Mouse (Mus musculus) cerebellum, adult 8-10 months (tissue): ENCODE results near the gene Sost.
"Not testable (repeated sequence)": the region's sequence is repeated elsewhere in the genome, so short reads cannot be mapped to it uniquely, and the experiment has no call there.

ENCODE experiments used
- DNase-seq: peaks from one replicate; pipeline ENCODE4 v3.0.0; 2022

Sost gene

GRCm38 (mm10) chr11:101966965-101967614 lies at the start of gene Sost:
Gene Sost (minus strand): TSS chr11:101967015.
- DNase-seq = no peak

GRCm38 (mm10) chr11:102016136-102016535 lies 49.3 kb upstream of the Sost start:
- DNase-seq = peak; percentile 51

DNA sequence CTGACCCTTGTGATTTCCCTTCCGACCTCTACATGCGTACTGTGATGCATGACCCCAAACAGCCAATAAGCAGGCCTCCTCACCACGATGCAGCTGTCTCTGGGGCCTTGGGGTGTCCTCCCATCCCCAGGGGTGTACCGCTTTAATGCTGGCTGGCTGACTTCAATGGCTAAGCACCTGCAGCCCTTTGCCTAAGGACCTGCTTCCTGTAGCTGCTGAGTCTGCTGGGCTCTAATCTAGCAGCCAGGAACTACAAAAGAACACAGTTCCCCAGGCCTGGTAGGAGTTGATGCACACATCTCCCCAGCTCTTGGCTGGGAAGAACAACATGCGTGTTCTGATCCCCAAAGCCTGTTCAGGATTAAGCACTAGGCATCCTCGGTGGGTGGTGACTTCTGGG lies 48.7 kb upstream of the Sost start:
- DNase-seq = no peak

- DNase-seq = no peak
Measured at GRCm38 (mm10) chr11:102013201-102013600, 46.4 kb upstream of the Sost start.

- no peak for DNase-seq
Measured at GRCm38 (mm10) chr11:102011510-102011909, 44.7 kb upstream of the Sost start.

DNA sequence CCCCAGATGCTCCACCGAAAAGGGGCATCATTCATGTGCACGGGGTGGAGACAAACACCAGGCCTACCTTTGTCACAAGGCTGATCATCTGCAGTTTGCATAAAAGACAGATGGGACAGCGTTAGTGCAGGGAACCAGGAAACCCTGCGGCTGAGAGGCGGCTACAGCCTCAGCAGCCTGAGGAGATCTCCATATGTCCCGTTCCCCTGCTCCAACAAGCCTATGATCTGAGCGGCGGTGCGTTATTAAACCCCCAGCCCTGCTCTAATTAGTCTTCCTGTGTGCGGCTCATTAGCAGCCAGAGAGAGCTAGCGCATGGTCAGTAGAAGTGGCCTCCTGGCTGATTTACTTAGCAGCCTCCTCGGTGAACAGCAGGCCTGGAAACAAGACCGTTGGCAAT lies 43.3 kb upstream of the Sost start:
- DNase-seq = peak; percentile 72

- DNase-seq = no peak
Measured at GRCm38 (mm10) chr11:102008954-102009637, 42.3 kb upstream of the Sost start.

DNA sequence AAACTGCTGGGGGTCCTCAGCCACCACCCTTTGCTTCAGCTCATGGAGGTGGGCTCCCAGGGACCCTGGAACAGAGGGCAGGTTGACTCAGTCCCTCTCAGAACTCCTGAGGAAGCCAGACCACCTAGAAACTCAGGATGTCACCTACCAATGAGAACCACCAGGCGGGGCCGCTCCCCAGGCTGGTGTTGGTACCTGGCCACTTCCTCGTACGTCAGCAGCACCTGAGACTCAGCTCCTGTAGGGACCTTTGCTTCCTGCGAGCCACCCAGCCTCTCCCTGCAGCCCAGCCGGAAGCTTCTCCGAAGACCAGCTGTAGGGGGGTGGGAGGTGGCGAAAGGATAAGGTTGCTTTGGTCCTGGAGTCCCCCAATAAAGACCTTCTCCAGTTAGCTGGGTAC lies 41.6 kb upstream of the Sost start:
- DNase-seq = no peak

GRCm38 (mm10) chr11:102006688-102007087 lies 39.9 kb upstream of the Sost start:
- DNase-seq = no peak

GRCm38 (mm10) chr11:102006271-102006670 lies 39.5 kb upstream of the Sost start:
- DNase-seq = no peak

DNA sequence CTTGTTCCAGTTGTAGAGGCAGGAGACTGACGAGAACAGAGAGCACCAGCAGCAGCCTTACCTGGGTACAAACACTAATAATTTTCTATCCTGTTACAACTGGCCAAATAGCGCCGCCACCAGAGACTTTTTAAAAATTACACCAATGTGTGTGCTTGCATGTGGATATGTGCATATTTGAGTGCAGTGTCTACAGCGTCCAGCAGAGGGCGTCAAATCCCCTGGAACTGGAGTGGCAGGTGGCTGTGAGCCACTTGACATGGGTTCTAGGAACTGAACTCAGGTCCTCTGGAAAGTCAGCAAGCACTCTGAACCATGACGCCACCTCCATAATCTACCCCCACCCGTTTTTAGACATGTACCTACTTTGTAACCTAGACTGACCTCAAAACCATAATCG lies 37.4 kb upstream of the Sost start:
- DNase-seq = no peak

- DNase-seq = no peak
Measured at GRCm38 (mm10) chr11:101999466-101999865, 32.7 kb upstream of the Sost start.

DNA sequence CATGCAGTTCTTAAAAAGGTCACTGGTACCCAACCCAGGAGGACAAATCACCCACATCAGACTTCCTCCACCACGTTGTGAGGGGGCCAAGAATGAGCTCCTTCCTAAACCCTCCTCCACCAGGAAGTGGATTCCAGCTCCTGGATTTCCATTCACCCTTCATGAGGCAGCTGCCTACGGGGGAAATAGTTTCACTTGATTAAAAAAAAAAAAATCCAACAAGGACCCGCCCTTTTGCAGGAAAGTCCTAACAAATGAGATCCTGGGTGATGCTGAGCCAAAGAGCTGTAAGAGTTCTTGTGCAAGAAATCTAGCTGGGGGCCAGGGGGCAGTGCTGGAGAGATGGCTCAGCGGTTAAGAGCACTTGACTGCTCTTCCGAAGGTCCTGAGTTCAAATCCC lies 31.4 kb upstream of the Sost start:
- no peak for DNase-seq

DNA sequence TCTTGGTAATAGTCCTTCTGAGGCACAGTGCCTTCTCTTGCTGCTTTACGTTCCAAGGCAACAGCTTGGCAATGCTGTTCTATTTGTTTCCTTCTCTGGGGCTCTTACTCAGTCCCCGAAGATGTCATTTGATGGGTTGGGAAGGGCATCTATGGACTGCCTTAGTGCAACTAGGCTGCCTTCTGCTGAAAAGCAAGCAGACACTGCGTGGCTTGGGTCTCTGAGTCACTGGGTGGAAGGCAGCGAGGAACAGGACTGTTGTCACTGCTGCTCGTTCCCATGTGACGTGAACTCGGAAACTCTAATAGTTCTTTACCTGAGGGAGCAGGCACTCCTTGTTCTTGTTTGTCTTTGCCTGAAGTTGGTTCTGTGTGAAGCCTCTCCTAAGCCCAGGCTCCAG lies 29.1 kb upstream of the Sost start:
- no peak for DNase-seq

GRCm38 (mm10) chr11:101994100-101994499 lies 27.3 kb upstream of the Sost start:
- DNase-seq = no peak

DNA sequence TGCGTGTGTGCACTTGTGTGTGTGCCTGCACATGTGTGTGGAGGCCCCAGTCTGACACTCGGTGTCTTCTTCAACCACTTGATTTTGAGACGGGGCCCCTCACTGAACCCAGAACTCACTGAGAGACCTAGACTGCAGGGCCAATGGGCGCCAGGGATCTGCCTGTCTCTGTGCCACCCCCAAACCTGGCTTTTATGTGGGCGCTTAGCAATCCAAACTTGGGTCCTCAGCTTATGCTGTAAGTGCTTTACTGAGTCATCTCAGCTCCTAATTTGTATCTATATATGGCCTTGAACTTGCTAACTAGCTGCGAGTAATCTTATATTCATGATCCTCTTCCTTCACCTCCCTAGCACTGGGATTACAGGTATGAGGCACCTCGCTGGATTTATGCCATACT lies 25.6 kb upstream of the Sost start:
- no peak for DNase-seq

DNA sequence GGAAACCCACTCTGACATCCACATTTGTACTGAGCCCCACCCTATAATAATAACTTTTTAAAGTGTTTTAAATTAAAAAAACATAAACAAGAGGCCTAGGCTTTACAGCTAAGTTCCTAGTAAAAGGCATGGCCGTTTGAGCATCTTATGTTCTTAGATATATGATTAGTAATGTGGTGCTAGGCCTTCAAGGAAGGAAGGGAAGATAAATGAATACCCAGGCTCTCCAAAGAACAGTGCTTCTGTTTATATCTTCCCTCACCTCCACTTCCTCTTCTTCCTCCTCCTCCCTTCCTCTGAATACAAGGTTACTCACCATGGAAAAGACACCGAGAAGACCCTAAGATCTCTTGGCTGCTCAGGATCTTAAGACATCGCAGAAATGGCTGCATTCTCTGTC lies 25.0 kb upstream of the Sost start:
- no peak for DNase-seq

- no peak for DNase-seq
Measured at GRCm38 (mm10) chr11:101990244-101990643, 23.4 kb upstream of the Sost start.

DNA sequence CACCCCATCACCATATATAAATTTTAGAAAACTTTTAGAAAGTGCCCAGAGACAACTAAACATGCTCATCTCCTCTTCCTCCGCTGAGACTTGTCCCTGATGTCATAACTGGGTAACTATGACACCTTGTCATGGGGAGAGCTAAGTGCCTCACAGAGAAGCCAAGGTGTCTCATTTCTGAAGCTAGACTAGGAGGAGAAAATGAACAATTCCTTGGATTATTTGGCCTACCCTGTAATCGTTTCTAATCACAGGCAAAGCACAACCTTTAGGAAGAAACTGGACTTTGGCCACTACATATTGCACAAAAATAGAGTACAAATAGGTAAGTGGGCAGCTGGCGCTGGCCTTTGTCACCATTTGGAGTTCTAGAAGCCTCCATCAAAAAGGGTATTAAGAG lies 20.1 kb upstream of the Sost start, which contains the start of gene Dusp3:
TSS of gene Dusp3 (minus strand) at position 101 of the 400 bp plus-strand sequence.
- no peak for DNase-seq

DNA sequence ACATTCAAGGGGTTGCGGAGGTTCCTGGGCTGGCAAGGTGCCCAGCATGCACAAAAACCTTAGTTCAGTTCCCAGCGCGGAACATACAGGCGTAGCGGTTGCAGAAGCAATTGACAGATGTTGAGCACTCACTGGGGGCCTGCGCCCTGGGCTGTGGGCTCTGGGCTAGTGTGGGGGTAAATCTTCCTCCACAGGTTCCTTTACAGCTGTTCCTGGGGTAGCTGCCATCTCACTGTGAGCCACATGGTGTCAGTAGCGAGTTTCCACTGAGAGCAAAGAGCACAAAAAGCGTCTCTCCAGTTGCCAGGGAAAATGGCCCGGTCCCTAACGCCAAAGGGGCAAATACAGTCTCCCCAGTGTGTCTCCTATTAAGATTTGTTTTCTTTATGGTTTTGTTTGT lies 19.2 kb upstream of the Sost start:
- DNase-seq = peak; percentile 91

- DNase-seq = not testable (repeated sequence)
Measured at GRCm38 (mm10) chr11:101985450-101985849, 18.6 kb upstream of the Sost start.

DNA sequence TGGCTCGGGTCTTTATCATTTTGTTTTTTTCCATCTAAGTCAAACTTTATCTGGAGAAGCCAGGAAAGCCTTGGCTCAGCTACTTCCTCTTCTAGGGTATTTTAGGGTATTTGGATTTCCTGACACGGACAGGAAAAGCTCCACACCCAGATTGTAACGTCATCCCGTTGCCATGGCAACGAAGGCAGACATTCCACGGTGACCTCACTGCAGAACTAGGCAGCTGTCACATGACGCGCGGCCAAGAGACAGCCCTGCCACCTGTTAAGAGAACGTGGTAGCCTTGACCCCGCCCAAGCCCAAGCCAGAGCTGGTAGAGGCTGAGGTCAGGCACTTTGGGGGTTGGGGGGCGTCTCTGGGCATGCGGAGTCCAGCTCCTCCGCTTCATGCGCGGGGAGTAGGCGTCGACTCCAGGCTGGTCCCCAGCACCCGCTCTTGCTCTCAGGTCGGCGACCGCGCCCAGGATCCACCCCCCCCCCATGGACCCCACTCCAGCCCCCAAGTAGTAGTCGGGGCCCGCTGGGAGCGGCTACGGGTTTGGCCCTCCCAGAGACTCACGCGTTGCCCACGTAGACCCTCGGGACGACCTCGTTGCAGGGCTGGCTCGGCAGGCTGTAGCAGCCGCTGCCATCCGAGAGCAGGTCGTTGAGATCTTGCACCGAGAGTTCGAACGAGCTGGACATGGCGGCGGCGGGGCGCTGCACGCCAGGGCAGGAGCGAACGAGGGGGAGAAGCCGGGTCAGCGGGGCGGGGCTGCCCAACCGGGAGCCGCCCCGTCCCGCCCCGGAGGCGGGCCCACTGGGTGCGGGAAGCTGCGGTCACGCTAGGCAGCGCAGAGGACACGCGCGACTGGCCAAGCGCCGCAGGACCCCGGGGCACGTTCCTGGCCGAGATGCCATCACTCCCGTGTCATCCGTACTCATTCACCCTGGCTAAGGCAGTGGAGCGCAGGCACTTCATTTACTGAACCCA lies 17.5 kb upstream of the Sost start, which contains the start of gene Cfap97d1:
TSS of gene Cfap97d1 (plus strand) at position 226 of the 972 bp plus-strand sequence.
- peak; percentile 94 for DNase-seq

DNA sequence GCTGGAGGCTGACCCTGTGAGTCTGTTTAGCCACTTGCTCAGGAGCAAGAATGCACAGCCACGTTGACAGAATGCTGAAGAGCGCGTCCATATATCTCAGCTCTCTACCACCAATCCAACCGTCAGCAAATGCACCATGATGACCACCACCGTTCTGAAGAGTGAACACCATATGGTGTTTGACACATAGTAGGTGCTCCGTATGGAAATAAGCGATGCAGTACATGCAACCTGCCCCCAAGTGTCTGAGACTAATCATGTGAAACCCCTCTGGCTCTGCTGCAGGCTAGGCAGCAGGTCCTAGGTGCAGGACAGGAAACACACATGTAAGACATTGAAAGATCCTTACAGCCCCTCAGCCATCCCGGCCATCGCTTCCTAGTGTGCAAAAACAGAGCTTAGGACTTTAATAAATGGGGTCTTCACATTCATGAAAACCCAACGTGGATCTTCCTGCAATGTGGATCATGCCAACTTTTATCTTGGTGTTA lies 16.7 kb upstream of the Sost start:
- no peak for DNase-seq
